Mouse (Mus musculus): Measurements from ENCODE around the gene Tmem240.
"Not testable (repeated sequence)": the region's sequence is repeated elsewhere in the genome, so short reads cannot be mapped to it uniquely, and the experiment has no call there.

The Tmem240 gene

DNA sequence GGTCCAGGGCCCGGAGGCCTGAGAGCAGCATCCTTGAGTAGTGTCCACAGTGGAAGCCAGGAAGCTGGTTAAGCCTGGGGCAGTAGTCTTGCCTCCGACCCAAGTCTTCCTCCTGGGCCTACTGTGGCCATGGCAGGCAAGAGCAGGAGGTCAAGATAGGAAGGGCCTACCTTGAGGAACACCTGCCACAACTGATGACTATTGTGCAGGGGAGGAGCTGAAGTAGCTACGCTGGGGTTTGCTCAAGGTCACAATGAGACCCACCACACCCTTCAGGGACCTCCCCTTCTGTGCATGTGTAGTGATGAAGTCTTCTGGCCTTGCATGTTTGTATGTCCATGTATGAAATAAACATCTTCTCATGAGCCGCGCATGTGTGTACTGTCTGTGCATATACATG lies 1.2 kb downstream of the Tmem240 start:
- no peak for DNase-seq

DNA sequence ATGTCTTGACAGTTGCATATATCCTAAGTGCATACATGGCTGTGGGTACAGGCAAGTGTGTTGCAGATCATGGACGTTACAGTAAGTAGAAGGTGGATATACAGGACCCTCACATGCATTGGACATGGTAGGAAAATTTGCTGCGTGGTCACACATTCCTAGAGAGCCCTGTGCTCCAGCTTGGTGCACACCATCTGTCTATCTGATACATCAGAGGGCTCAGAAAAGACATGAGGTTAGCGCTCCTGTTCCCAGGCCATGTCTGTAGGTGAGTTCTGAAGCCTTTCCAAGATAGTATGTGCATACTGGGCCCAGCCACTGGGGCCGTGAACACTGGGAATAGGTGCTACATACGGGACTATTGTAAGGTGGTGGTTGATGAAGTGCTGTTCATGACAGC lies 1.8 kb downstream of the Tmem240 start:
- no peak for DNase-seq

GRCm38 (mm10) chr4:155738262-155738661 lies 3.7 kb downstream of the Tmem240 start:
- DNase-seq = no peak

- no peak for DNase-seq
Measured at GRCm38 (mm10) chr4:155739152-155739551, 4.6 kb downstream of the Tmem240 start.

- no peak for DNase-seq
Measured at GRCm38 (mm10) chr4:155739741-155740636, 5.4 kb downstream of the Tmem240 start.

GRCm38 (mm10) chr4:155740681-155741080 lies 6.1 kb downstream of the Tmem240 start:
- DNase-seq = not testable (repeated sequence)

GRCm38 (mm10) chr4:155742684-155743083 lies 8.1 kb downstream of the Tmem240 start:
- DNase-seq = no peak

DNA sequence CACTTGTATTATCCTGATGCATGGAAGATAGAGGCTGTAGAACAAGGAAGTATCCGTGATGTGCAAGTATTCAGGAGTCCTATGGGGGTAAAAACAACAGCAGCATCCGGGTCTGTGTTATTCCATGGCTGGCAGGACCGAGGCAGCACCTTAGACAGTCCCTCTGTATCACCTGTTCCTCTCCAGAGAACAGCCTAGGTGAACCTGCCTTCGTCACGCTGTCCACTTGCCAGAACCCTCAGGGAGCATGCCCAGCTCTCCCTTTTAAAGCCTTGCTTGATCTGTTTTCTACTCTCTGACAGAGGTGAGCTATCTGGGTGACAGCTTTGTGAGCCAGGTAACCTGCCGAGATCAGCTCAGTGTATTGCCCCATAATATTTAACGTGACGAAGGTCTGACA lies 9.9 kb downstream of the Tmem240 start:
- DNase-seq = no peak

DNA sequence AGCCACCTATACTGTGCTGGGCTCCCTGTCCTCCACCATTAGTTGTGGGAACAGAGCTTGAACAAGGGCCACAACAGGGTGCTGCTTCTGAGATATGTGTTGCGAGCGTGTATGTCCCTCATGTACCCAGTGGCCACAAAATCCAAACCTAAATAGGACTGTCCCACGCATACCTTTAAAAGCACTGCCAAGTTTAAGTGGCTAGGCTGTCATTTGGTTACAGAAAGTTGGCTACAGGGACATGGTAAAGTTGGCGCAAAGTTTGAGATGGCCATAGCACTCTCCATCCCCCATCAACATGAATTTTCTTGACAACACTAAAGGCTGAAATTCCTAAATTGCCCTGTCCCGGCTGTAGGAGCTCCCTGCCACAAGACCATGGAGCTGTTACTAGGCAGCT lies 10.5 kb downstream of the Tmem240 start:
- no peak for DNase-seq

GRCm38 (mm10) chr4:155746036-155746548 lies 11.5 kb downstream of the Tmem240 start:
- DNase-seq = no peak

DNA sequence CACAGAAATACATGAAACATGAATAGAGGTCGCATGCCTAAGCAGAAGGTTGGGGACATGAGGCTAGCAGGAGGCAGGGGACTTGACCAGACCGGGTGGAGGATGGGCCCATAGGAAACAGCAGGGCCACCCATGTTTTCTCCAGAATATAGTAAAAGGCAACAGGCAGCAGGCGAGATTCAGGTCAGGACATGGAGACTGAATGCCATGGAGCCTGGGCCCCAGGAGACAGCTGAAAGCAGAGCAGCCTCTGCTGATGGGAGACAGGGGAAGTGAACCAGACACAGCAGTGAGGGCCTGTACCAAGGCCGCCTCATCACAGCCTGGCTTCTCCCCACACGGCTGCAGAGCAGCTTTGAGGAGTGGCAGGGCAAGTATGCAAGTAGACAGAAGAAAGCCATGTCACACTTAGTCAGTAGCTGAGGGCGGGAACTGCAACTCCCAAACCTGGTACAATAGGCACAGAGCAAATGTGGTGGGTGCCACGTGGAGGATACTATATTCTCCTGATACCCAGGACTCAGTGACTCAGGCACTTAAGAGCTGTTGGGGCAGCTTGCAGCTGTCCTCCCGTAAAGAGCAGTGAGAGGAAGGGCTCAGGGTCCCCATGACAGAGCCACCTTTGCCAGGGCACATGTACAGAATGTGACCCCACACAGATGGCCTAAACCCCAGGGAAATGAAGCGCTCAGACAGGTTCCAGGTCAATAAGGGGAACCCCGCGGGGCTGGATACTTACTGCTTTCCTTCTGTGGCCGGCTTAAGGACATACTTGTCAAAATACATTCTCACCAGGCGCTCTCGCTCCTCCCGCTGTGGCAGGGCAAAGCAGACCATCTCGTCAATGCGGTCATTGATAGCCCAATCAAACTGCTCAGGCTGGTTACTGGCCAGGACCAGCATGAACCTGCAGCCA lies 12.2 kb downstream of the Tmem240 start:
- DNase-seq = no peak

DNA sequence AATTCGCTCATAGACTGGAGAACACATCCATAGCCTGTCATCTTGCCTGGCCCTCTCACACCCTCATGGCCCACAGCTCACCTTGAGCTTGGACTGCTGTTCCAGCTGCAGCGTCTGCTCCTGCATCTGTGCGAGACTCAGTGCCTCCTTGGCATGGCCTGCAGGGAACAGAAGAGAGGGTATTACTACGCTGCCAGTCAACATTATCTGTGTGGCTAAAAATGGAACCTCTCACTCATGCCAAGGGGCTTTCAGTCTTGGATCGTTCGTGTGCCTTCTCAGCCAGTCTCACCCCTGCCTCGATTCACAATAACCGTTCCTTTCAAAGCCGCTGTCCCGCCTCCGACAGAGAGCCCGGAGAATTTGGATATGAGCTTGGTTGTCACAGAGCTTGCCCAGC lies 22.4 kb downstream of the Tmem240 start:
- no peak for DNase-seq

DNA sequence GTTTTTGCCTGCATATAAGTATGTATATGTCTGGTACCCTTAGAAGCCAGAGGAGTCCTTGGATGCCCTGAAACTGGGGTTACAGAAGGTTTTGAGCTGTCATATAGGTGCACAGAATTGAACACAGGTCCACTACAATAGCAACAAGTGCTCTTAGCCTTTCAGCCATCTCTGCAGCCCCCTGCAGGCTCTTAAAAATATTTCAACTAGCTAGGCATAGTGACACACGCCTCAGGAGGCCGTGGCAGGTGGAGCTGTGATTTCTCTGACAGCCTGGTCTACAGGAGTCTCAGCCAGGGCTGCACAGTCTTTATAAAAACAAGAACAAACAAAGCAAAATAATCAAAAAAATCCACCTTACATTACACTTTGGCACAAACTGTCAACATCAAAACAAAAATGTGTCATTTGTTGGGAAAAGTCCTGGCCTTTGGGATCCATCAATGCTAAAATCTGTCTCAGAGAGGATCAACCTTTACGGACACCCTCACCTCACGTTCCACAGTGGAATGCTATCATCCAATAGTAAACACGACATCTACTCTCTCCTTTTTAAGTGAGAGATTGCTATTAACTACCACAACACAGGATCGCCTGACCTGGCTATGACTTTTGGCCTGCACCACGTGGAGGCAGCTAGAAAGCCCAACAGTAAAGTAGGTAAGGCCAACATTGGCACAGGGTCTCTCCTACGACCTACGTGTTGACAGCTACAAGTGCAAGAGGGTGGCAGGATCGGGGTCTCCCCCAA lies 25.4 kb downstream of the Tmem240 start:
- peak; percentile 47 for DNase-seq

- peak; percentile 97 for DNase-seq
Measured at GRCm38 (mm10) chr4:155760613-155761355, 26.2 kb downstream of the Tmem240 start, which contains the start of gene Atad3a. Gene Atad3a, minus strand, starts transcription at chr4:155761093.

DNA sequence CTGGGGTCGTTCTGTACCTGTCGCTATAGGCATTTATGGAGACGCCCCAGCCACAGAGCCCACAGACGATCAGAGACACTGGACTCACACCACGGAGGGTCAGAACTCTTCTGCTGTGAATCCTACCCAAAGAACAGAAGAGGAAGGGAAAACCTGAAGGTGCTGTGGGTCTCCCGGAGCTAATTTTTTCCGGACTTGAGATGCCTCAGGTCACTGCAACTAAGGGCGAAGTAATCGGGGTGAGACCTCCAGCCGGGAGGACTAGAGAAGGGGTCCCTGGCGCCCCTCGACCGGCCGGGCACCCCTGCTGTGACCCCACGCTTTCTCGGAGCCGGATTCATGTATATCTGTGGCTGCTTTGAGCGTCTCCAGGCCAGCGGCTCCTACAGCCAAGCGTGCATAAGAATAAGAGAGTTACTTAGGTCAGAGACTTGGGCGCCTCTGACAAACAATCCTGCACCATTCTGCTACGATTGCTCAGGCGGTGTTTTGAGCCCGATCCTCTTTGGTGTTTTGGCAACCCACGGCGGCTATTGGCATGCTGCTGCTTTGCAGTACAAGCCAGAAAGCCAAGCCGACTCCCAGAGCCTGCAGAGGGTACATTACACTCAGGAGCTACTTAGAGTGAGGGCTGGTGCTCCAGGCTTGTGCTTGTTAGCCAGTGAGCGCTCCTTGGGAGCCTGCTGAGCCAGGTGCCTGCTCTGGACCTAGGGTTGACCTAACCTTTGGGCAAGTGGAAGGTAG lies 26.9 kb downstream of the Tmem240 start:
- DNase-seq = no peak

GRCm38 (mm10) chr4:155762357-155762756 lies 27.8 kb downstream of the Tmem240 start:
- no peak for DNase-seq

- no peak for DNase-seq
Measured at GRCm38 (mm10) chr4:155769496-155769879, 34.9 kb downstream of the Tmem240 start.

DNA sequence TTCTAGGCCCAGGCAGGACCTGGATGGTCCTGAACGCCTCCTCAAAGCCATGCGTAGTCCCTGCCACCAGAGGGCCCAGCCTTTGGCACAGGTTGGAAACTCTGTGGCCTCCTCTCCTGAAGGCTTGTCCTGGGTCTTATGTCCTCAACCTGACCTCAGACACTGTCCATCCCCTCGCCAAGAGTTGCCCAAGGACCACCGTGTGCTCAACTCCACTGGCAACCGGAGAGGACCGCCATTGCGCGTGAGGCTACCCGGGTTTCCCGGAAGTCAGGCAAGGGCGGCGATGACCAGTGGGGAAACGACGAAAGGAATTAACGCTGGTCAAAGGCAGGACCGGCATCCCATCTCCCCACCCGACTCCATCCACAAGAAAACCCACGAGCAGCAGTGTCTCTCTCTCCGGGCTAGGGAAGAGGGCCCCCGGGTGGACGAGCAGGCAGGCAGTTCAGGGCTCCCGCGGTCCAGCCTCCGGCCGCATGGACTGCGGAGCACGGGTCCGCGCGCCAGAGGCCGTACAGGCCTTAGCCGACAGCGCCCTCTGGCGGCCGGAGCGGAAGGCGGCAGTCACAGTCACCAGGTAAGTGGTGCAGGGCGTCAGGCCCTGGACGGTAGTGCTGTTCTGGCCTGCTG lies 35.4 kb downstream of the Tmem240 start:
- peak; percentile 90 for DNase-seq

DNA sequence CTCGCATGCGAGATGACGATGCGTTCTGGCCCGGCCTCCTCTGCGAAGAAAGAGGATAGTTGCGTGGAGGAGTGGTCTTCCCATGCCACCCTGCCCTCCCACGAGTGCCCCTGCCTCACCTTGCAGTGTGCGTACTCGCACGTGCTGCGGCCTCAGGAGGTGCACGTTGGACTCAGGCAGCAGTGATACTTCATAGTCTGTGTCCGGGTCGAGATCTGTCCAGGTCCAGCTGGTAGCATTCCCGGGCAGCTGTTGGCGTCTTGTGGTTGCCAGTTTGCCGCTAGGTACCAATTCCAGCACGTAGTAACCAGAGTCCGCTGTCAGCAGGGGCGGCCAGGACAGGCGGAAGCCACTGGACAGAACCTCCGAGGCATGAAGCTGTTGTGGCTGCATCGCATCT lies 36.0 kb downstream of the Tmem240 start:
- DNase-seq = no peak

DNA sequence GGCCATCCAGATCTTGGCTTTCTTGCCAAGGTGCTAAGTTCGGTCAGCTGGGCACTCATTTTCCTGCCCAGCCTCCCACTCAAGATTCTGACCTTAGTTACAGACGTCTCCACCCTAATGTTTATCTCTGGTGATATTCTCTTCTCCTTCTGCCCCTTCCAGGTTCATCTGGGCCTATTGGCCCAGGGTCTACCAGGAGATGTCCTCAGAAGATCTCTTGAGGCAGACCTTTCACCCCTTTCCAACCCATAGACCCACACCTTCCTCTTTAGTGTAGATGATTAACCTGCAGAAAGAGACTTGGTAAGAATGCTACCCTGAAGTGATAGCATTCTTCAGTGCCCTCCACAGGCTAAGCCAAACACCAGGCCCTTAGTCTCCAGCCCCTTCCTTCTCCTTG lies 37.1 kb downstream of the Tmem240 start:
- DNase-seq = no peak

- DNase-seq = no peak
Measured at GRCm38 (mm10) chr4:155772786-155773185, 38.2 kb downstream of the Tmem240 start.
